Mouse (Mus musculus): ENCODE results near the gene Bin2.
"Not testable (repeated sequence)": the region's sequence is repeated elsewhere in the genome, so short reads cannot be mapped to it uniquely, and the experiment has no call there.

The Bin2 gene

DNA sequence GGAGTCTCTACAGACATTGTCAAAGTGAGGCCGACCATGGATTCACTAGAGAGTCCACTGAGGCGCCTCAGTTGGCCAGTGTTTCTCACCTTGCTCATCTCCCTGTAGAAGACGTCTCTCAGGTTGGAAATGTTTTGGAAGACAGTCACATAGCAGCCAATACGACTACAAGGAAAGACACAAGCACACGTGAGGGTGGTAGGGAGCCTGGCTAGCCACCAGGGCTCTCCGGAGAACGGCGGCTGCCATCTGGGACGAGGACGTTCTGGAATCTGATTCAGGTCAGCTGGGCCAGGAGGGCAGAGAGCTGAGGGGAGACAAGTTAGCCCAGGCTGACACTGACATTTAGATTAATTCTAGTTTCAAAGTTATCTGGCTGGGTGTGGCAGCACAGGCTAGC lies 19.2 kb downstream of the Bin2 start:
- no peak for DNase-seq (ENCODE audit: low spot score)

DNA sequence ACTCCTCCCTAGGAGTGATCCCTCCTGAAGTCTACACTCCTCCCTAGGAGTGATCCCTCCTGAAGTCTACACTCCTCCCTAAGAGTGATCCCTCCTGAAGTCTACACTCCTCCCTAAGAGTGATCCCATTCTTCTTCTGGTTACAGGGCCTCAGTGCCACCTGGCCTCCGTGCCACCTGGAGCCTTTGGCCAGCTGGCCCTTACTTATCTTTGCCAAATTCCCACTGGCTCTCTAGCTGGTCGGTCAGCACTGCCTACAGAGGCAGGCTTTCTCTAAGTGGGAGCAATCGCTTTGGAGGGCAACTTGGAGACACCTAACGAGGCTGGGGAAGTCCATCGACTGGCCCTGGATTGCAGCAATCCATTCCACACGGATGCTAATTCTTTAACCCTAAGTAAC lies 23.2 kb downstream of the Bin2 start:
- DNase-seq (ENCODE audit: low spot score) = no peak

DNA sequence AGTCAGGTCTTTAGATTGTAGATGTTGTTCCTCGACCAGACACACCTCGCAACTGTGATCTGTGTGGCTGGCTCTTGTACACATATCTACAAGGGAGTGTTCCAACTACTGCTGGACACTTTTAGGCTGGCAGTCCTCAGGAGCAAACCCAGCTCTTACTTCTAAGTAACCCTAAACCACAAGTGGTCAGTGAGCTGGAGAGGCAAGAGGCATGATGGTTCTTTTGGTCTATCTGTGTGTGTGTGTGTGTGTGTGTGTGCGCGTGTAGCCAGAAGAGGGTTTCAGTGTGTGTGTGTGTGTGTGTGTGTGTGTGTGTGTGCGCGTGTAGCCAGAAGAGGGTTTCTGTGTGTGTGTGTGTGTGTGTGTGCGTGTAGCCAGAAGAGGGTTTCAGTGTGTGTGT lies 26.9 kb downstream of the Bin2 start:
- no peak for DNase-seq (ENCODE audit: low spot score)

DNA sequence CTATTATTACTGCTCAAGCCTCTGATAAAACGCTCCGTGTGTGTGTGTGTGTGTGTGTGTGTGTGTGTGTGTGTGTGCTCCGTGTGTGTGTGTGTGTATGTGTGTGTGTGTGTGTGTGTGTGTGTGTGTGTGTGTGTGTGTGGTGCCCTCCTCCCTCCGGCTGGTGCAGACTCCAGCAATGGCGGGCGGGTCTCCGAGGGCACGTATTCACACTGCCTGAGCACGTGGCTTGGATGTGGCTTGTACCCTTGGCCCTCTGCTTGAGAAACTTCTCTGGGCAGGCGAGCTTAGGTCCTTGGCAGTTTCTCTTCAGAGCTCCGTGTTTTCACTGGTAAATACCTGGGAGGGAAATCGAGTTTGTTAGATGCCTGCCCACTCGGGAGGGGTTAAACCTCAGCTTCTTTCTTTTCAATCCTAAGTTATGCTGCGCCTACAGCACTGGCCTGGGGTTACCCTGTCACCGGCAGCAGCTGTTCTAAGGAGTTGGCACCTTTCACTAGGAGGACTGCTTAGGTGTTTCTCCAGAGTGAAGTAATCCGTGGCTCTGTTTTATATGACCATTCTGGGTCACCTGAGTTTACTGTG lies 28.0 kb downstream of the Bin2 start:
- DNase-seq (ENCODE audit: low spot score) = no peak

DNA sequence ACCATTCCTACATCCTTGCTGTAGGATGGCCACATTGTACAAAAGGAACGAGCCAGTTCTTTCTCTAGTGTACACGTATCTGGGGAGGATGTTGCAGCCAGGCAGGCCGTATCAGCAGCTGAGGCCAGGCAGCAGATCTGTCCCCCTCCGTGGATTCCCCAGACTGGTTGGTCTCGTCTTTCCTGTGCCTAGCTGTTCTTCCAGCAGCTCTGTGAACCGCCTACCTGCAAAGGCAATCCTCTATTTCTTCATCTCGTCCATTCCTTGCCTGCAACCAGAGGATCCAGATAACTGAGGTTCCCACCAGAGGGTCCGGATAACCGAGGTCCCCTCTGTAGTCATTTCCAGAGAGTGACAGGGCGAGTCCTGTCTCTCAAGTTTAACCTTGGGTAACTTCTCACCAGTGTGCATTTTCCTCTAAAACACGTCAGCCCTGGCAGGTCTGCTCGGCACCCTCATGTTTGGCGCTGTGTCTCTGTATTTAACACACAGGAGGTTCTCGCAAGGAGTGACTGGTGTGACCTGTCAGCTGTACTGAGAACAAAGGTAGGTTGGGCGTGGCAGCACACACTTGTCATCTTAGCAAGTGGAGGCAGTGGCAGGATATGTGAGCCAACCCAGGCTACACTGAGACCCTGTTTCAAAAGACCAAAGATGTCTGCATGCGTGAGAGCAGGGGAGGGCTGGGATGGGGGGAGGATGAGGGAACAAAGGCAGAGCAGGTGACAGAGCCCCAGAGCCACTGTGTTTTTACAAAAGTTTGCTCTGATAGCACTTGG lies 29.2 kb downstream of the Bin2 start:
- no peak for DNase-seq (ENCODE audit: low spot score)

DNA sequence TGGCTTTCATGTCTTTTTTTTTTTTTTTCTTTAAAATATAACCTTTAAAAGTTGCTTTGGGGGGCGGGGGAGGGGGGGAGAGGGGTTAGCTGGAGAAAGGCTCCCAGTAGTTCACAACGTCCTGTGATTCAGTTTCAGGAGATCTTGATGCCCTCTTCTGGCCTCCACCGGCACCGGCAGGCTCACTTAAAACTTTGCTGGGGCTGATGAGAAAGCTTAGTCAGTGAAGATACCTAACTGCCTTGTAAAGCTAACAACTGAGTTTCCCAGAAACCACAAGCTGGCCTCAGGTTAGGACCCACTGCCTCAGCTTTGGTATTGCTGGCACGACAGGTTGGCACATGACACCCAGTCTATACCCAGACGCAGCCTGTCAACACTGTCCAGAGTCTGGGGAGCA lies 31.7 kb downstream of the Bin2 start:
- no peak for DNase-seq (ENCODE audit: low spot score)

DNA sequence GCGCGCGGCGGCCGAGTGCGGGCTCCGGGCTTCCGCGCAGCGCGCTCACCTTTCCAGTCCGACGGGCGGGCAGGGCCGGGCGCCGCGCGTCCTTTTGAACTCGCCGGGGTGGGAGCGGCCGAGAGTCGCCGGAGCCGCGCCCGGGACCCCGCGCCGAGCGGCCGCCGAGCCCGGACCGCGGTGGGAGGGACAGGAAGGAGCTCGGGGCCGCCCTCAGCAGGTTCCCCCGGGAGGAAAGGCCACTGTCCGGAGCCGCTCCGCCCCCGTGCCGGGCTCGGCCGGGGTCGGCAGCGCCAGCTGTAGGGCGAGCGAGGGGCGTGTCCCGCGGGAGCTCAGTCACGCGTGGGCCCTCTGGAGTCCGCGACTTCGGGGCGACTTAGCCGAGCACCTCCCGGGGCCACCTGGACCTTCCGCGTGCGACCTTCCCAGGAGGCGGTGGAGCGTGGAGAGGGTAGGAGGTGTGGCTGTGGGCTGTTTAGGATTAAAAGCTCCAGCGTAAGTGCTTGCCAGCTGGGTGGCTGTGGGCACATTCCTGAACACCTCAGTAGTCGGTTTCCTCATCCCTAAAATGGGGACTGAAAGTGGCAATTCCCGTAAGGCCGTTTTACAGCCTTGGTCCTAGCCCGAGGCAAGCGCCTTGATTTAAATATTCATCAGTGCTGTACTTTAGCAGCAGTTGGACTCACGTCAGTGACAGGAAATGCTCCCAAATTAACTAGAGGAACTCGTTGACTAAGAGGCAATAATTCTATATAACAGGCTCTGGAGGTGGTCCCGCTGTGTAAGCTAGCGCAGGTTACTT lies 32.5 kb downstream of the Bin2 start, which contains the start of gene Smagp:
Gene Smagp, minus strand, starts transcription at position 241 of the 802 bp plus-strand sequence.
- DNase-seq (ENCODE audit: low spot score) = no peak

DNA sequence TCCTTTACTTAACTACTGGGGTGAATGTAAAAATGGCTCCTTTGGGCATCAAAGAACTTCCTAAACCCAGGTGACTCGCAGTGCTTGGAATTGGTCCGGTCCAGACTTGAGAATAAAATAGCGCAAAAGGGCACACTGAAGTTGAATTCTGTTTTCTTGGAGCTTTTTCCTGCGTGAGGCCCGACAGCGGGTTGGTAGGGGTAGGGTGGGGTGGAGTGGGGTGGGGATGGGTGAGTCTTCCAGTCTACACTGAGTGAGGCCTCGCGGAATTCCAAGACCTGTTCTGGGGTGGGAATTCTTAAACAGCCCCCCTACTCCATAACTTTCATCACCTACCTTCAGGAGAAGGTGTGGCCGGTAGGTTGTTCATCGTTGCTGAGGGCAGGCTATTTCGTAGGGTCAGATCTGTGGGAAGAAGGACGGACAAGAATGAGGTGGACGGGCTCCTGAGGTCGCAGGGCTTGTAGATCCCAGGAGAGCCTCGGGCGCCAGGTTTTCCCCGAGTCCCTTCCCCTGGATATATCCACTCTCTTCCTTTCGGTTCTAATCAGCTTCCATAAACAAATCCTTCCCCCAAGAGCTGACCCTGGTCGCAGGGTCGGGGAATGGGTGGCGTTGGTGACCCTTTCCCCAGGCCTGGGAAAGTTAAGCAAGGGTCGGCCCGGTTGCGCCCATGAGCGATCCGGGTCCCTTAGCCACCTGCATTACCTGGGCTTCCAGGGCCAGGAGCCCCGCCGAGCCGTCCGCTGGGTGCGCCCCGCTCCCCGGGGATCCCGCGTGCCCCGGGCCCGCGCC lies 33.3 kb downstream of the Bin2 start:
- no peak for DNase-seq (ENCODE audit: low spot score)

DNA sequence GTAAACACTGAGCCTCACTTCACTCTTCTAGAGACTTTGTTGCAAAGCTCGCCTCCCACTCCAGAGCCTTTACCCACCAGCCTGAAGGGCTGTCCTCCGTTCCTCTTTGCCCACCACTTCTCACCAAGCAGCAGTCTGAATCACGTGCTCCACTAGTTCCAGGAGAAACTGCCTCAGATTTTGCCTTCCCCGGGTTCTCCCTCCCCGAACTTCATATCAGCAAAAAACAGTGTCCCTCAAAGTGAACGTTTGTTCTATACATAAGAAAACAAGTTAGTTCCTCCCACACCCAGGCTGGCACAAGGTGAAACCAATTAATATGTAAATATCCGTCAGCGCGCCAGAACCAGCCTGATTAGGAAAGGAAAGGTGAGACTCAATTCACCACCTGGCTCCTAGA lies 34.1 kb downstream of the Bin2 start:
- no peak for DNase-seq (ENCODE audit: low spot score)

DNA sequence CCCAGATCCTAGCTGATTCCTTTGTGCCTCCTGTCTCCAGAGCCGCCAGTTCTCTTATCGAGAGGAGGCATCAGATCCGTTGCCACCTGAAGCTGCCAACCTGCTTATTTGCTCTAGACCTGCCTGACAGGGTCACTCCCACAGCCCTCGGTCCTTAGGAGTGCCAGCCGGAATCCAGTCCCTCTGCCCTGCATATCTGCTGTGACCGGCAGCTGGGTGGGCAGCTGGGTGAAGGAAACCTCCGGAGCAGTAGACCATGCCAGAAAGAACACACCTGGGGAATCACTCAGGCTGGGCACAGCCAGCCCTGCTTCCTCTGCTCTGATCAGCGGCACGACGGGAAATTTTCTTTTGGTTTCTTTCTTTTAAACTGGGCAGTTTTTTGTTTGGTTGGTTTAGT lies 36.0 kb downstream of the Bin2 start:
- no peak for DNase-seq (ENCODE audit: low spot score)

DNA sequence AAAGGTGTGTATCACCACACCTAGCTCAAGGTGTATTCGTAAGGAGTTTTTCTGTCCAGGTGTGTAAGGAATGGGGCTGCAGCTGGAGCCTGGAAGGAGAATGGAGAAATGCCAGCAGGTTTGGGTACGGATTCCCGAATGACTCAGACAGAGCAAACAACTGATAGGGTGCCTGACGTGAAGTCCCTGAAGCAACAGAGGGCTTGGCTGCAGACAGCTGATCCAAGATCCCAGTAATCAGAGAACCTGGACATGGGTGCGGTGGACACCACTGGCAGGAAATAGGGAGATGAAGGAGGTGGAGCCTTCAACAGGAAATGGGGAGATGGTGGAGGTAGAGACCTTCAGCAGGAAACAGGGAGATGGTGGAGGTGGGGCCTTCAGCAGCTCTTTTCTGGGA lies 37.0 kb downstream of the Bin2 start:
- DNase-seq (ENCODE audit: low spot score) = no peak

DNA sequence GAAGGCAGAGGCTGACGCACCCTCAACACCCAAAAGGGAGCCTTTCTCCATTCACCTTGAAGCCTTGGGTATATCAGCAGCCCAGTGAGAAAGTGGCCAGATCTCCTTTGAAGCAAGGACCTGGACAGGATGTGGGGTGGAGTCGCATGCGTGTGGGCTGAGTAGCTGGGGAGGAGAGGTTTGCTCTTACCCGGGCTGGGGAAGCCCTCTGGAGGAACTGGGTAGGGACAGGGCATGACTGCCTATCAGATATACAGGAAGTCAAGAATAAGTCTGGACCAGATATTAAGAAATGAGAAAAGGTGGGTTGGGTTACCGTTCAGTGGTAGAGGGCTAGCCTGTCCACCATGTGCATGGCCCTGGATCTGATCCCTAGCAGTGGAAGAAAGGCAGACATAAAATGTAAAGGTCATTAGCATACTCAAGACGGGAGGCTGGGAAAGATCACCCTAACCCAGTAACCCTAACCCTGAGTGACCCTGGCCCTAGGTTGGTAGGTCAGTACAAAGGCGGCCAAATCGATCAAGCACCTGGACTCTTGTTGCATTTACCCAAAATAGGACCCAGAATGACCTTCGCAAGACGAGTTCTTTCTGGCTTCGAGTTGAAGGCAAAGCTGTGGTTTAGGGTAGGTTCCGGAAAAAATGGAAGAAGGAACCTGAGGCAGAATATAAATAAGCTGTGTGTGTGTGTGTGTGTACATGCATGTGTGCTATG lies 37.7 kb downstream of the Bin2 start:
- DNase-seq (ENCODE audit: low spot score) = no peak

DNA sequence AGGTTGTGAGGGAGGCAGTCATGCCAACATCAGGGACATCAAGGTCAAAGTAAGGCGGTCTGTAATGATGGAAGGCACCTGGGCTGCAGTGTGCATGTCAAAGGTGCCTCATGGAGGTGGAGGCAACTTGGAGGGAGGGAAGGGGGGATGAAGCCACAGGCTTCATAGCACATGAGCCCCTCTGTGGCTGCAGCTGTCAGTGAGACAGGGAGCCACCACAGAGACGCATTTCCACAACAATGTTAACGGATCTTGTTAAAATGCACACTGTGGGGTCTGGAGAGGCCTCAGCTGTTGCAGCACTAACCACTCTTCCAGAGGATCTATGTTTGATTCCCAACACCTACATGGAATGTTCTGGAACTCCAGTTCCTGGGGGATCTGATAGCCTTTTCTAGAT lies 39.2 kb downstream of the Bin2 start:
- no peak for DNase-seq (ENCODE audit: low spot score)

DNA sequence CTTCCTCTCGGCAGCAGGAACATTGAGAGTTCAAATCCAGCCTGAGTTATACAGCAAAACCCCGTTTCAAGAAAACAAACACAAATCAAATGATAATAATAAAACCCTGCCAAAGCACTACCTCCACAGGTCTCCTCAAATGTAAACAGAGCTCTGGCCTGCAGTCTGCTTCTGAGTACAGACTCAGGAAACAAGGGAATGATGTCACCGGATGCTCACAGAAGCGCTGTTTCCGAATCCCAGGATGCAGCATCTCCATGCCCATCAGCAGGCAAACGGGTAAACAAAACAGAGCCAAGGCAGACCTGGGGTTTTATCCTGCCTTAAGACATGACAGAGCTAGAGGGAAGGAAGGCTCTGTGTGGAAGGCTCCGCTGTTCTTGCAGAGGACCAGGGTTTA lies 40.6 kb downstream of the Bin2 start:
- no peak for DNase-seq (ENCODE audit: low spot score)

DNA sequence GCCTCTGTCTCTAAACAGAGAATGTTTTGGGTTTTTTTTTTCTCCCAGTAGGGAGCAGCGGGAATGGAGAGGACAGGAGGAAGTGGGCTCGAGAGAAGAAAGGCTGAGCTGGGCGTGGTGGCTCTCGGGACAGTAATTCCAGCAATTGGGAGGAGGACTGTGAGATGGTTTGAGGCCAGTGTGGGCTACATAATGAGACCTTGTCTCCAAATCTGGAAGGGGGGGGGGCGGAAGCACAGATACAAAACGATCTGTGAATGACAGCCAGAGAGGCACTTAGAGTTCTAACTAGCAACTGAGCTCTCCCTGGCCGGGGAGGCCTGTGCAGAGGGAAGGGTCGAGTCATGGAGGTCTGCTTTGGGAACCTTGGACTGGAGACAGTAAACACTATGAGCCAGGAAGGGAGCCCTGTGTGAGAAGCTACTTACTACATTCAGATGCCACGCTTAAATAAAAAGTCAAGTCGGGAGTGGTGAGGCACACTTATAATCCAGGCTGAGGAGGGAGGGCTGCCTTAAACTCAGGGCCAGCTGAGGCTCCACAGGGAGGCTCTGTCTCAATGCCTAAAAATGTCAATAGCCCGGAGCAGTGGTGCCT lies 41.5 kb downstream of the Bin2 start:
- DNase-seq (ENCODE audit: low spot score) = no peak

DNA sequence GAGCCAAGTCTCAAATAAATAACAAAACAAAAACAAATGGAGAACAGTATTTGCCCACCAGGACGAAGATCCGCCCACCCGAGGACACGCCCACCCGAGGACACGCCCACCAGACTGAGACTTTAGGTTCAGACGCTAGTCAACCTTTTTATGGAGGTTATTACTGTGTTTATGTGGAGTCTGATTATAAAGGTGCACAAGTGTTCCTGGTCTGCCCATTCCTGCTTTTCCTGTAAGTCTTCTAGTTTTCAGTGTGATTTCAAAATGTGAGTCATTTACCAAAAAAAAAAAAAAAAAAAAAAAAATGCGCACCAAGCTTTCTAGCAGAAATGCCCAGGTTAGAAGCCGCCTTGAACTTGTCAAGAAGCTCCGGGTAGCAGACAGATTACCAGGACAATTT lies 42.1 kb downstream of the Bin2 start:
- DNase-seq (ENCODE audit: low spot score) = no peak

DNA sequence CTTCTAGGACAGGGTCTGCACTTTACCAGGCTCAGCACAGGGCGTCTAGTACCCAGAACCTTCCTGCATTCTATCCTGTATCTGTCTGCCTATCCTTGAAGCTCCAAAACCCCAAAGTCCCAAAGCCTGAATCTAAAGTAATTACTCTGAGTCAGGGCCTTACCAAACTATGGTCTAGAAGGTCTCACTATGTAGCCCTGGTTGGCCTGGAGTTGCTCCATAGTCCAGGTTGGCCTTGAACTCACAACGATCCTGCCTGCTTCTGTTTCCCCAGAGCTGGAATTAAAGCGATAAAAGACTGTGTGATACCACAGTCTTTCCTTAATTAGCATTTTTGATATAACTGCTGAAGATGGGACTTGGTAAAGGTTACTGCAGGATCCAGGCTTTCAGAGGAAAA lies 44.9 kb downstream of the Bin2 start:
- DNase-seq (ENCODE audit: low spot score) = no peak

DNA sequence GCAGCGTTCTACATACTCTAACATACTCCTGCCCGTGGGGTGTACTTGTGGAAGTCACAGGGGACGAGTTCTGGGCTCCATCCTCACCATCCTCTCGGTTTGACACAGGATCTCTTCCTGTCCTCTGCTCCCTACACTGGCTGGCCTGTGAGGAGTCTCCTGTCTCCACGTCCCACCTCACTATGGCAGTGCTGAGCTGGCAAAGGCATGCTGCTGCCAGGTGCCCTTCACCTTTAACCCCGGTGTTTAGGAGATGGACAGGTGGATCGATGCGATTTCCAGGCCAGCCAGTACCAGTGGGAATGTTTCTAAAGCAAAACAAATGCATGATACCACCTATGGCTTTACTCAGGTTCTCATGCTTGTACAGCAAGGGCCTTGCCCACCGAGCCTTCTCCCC lies 45.6 kb downstream of the Bin2 start:
- DNase-seq (ENCODE audit: low spot score) = no peak

DNA sequence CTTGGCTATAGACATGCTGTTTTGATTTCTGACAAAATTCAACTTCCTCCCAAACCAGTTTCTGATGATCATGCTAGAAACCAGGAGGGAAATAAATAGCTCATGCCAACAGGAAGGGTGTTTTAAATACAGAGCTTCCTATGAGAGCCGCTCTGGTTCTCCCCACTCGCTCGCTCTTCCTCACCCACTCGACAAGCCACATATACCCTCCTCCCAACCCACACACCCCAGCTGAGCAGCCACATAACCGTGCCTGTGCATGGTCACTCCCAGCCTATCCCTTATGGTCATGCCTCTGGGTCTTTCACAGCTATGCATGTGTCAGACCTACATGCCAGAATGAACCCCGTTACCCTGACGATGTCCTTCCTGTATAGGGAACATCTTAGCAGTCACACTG lies 47.2 kb downstream of the Bin2 start:
- DNase-seq (ENCODE audit: low spot score) = no peak

DNA sequence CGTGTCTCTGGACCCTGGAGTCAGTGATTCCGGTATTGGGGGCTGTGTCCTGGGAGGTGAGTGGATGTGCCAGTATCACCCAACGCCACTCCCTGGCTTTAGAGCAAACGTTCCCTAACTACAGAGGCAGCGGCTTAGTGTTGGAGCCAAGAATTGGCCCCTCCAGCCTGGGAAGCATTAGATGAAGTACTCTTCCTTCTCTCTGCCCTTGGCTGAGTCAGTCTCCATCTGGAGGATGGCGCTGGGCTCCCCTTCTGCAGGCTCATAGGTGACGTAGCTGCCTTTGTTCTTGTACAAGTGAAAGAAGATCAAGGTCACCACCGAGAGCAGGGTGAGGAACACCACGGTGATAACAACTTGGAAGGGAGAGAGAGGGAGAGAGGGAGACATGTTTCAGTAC lies 47.7 kb downstream of the Bin2 start:
- not testable (repeated sequence) for DNase-seq (ENCODE audit: low spot score)

DNA sequence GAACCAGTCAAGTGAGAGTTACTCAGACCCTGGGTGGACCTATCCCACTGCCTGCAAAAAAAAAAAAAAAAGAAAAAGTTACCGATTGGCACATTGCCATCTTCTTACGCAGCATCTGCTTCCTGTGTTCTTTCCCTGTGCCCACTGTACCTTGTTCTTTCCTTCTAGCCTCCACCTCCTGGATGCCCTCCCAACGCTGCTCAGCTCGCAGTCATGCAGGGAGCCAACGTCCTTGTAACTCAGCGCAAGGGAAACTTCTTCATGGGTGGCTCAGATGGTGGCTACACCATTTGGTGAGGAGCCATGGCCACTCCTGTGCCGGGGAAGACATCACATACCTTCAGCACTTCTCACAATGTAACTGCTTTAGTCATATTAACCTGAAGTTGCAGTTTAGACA lies 50.2 kb downstream of the Bin2 start:
- DNase-seq (ENCODE audit: low spot score) = no peak
